Mouse (Mus musculus) spleen, adult 2 months (tissue): Measurements from ENCODE around the gene Il1f6.
"Not testable (repeated sequence)": the region's sequence is repeated elsewhere in the genome, so short reads cannot be mapped to it uniquely, and the experiment has no call there.

Source experiments
- CTCF ChIP-seq: fragments of 200-500 bp; IDR thresholded peaks from 2 replicates; pipeline ENCODE4 v1.5.1; 2011; ENCODE audit warnings: mild to moderate bottlenecking, inconsistent platforms; ENCODE audit not compliant: insufficient read depth, insufficient read length, insufficient replicate concordance; ENCODE audit errors: extremely low read depth
- POLR2A ChIP-seq: fragments of 200-500 bp; IDR thresholded peaks from 2 replicates; pipeline ENCODE4 v1.6.1; 2011; ENCODE audit warnings: low read depth, low read length, inconsistent platforms

GRCm38 (mm10) chr2:24182423-24183147 lies 32.6 kb upstream of the Il1f6 start:
- not testable (repeated sequence) for TF ChIP-seq CTCF, POLR2A
